ENCODE assay signal across 18 mouse cellular contexts in the genomic region with DNA sequence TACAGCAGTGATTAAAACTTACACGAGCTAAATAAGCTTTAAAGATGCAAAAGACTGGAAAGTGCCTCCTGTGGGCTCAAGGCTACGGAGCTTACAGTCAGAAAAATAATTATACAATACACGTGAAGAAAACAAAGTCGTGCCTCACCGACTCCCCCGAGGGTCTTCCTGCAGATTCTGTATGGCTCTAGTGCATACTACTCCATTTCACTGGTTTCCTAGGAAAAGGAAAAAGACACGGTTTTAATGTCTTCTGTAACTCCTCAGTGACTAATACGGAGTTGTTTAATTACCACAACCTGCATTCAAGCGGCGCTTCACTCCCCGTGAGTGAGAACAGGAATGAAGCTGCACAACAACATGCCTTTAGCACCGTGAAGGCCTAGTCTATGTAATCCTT.
"Had no signal": no experiment of that assay in that cellular context is flagged by ENCODE, and none has a peak within 500 bp of the region (broad histone marks: within the 10 kb centered on the region; RNA-seq: fewer than 3 reads in every experiment).

No protein-coding gene starts in this region.

- H3K4me1 ChIP-seq: liver, embryonic 15.5 days; lung, embryonic 15.5 days; midbrain, embryonic 13.5 days; midbrain, embryonic 15.5 days; stomach, embryonic 15.5 days had no signal

- H3K9ac ChIP-seq: liver, embryonic 15.5 days; liver, postnatal 0 days; lung, embryonic 15.5 days; midbrain, embryonic 13.5 days; midbrain, embryonic 15.5 days; stomach, embryonic 15.5 days had no signal

- H3K27ac ChIP-seq: liver, embryonic 15.5 days; lung, embryonic 15.5 days; macrophage; midbrain, embryonic 13.5 days; midbrain, embryonic 15.5 days; stomach, embryonic 15.5 days; stomach, postnatal 0 days had no signal

- ATAC-seq: liver, postnatal 0 days; lung, postnatal 0 days; midbrain, embryonic 13.5 days; midbrain, embryonic 15.5 days had no signal

- H3K4me3 ChIP-seq: liver, embryonic 15.5 days; lung, embryonic 15.5 days; megakaryocyte, embryonic 14.5 days; midbrain, embryonic 13.5 days; midbrain, embryonic 15.5 days; stomach, embryonic 15.5 days had no signal

- H3K4me2 ChIP-seq: liver, embryonic 15.5 days; lung, embryonic 15.5 days; midbrain, embryonic 11.5 days; midbrain, embryonic 13.5 days; midbrain, embryonic 15.5 days; stomach, embryonic 15.5 days had no signal

- DNase-seq: liver, postnatal 0 days; lung, adult 2 months; lung, postnatal 14 days; lung, postnatal 36 days; right cerebral cortex, postnatal 14 days; thymus, adult 2 months; thymus, postnatal 25 days; thymus, postnatal 4 days had no signal

- H3K9me3 ChIP-seq: liver, embryonic 15.5 days; lung, embryonic 15.5 days; megakaryocyte, embryonic 14.5 days; midbrain, embryonic 13.5 days; midbrain, embryonic 15.5 days; stomach, embryonic 15.5 days had no signal

- H3K36me3 ChIP-seq: liver, embryonic 15.5 days; midbrain, embryonic 15.5 days; stomach, embryonic 15.5 days had no signal

- H3K27me3 ChIP-seq: liver, embryonic 15.5 days; lung, embryonic 15.5 days; megakaryocyte, embryonic 14.5 days; midbrain, embryonic 13.5 days; midbrain, embryonic 15.5 days; stomach, embryonic 15.5 days had no signal
